9 mouse cellular contexts compared by ENCODE assay signal in genomic region chr13:34963511-34964397, GRCm38 (mm10). TPM values are rescaled to one million over a fixed set of nuclear protein-coding genes. Genes with fewer than 3 reads are reported as not detected.
DNase-seq lines count a peak whose midpoint lies in the region; ATAC-seq and TF ChIP-seq lines count a peak whose summit lies in the region.
"Had no signal": no experiment of that assay in that cellular context is flagged by ENCODE, and none has a peak within 500 bp of the region (broad histone marks: within the 10 kb centered on the region; RNA-seq: fewer than 3 reads in every experiment).

Gene Eci3, minus strand, starts transcription at chr13:34963810.

- peak within 1 kb of the TSS; percentile 36 for H3K4me3 ChIP-seq in left cerebral cortex, adult 2 months
- H3K4me3 ChIP-seq in kidney, adult 2 months (ENCODE audit: insufficient read depth, low read depth, low read length), result peak within 1 kb of the TSS; percentile 43
- peak within 1 kb of the TSS; percentile 43 for H3K4me3 ChIP-seq in lung, embryonic 14.5 days (ENCODE audit: low read depth, low read length)
- peak within 1 kb of the TSS; percentile 40 for H3K4me3 ChIP-seq in neural tube, embryonic 15.5 days (replicated peaks)

- TF ChIP-seq POLR2A in kidney, adult 2 months (IDR thresholded peaks at IDR 0.05; ENCODE audit: low read depth, low read length), result peak; percentile 11

- no peak within 1 kb of the TSS for H3K27ac ChIP-seq in left cerebral cortex, adult 2 months
- peak within 1 kb of the TSS; percentile 92 for H3K27ac ChIP-seq in kidney, adult 2 months (ENCODE audit: insufficient read depth, low read depth, low read length)
- no peak within 1 kb of the TSS for H3K27ac ChIP-seq in lung, embryonic 14.5 days (ENCODE audit: low read depth)
- no peak within 1 kb of the TSS for H3K27ac ChIP-seq in neural tube, embryonic 15.5 days (replicated peaks)

- no peaks in the 10 kb centered on the region for H3K9me3 ChIP-seq in lung, embryonic 14.5 days (ENCODE audit: low read depth, low read length)
- no peaks in the 10 kb centered on the region for H3K9me3 ChIP-seq in neural tube, embryonic 15.5 days (replicated peaks)
- H3K9me3 ChIP-seq: G1E had no signal

- H3K36me3 ChIP-seq in kidney, adult 2 months (ENCODE audit: control insufficient read depth, insufficient read depth, low read length), result no peaks in the 10 kb centered on the region
- no peaks in the 10 kb centered on the region for H3K36me3 ChIP-seq in lung, embryonic 14.5 days (ENCODE audit: insufficient read depth)
- no peaks in the 10 kb centered on the region for H3K36me3 ChIP-seq in neural tube, embryonic 15.5 days
- H3K36me3 ChIP-seq: G1E had no signal

- H3K27me3 ChIP-seq in kidney, adult 2 months (replicated peaks; ENCODE audit: control insufficient read depth, insufficient read depth, low read length), result no peaks in the 10 kb centered on the region
- H3K27me3 ChIP-seq in lung, embryonic 14.5 days (ENCODE audit: insufficient read depth, low read length), result peaks cover 7% of the 10 kb centered on the region; the same call in 1 of the 2 replicates
- H3K27me3 ChIP-seq in neural tube, embryonic 15.5 days (replicated peaks), result peaks cover 3% of the 10 kb centered on the region; the same call in 1 of the 2 replicates

- peak within 1 kb of the TSS; percentile 77 for H3K4me2 ChIP-seq in lung, embryonic 14.5 days
- H3K4me2 ChIP-seq in neural tube, embryonic 15.5 days, result peak within 1 kb of the TSS; percentile 68

- 5% methylated on average over 32 of the region's 32 CpGs for WGBS in kidney, adult 2 months
- WGBS in lung, embryonic 14.5 days, result 2% methylated on average over 32 of the region's 32 CpGs
- WGBS in neural tube, embryonic 15.5 days, result 2% methylated on average over 32 of the region's 32 CpGs

- peaks cover 7% of the 10 kb centered on the region; the same call in 1 of the 2 replicates for H3K4me1 ChIP-seq in kidney, adult 2 months (ENCODE audit: control insufficient read depth, insufficient read depth, low read length)
- peaks cover 3% of the 10 kb centered on the region for H3K4me1 ChIP-seq in lung, embryonic 14.5 days (ENCODE audit: insufficient read depth)
- H3K4me1 ChIP-seq in neural tube, embryonic 15.5 days, result peaks cover 17% of the 10 kb centered on the region

- intact Hi-C loops in left cerebral cortex, adult 2 months (cut with DNase I), result no loop called here

- peak; percentile 88 for ATAC-seq in lung, embryonic 14.5 days (ENCODE audit: insufficient read depth)
- peak; percentile 68 for ATAC-seq in neural tube, embryonic 15.5 days (ENCODE audit: low FRiP score)

- DNase-seq in left cerebral cortex, adult 2 months (ENCODE audit: extremely low spot score in 1 of 2, low spot score in 2 of 2), result peak in 1 of 2 experiments; percentile 10
- DNase-seq in left cerebral cortex, adult 18-20 months (ENCODE audit: low spot score in 2 of 2), result no peak
- DNase-seq in embryo, embryonic 9.5 days (ENCODE audit: extremely low spot score), result peak; percentile 61
- peak; percentile 33 to 46 for DNase-seq in heart, adult 9 months (ENCODE audit: low spot score in 2 of 2)
- DNase-seq in kidney, adult 2 months, result peak; percentile 96
- peak; percentile 73 for DNase-seq in lung, embryonic 14.5 days
- no peak for DNase-seq in cerebellum, adult 8-10 months

- H3K9ac ChIP-seq in lung, embryonic 14.5 days, result peak within 1 kb of the TSS; percentile 58
- peak within 1 kb of the TSS; percentile 39 for H3K9ac ChIP-seq in neural tube, embryonic 15.5 days (replicated peaks)

- TF ChIP-seq CTCF in left cerebral cortex, adult 2 months (IDR thresholded peaks at IDR 0.05), result no peak
- no peak for TF ChIP-seq CTCF in kidney, adult 2 months (conservative IDR thresholded peaks at IDR 0.05; ENCODE audit: insufficient read depth, insufficient read length, low read depth, low read length)
- no peak for TF ChIP-seq CTCF in lung, embryonic 14.5 days (IDR thresholded peaks at IDR 0.05; ENCODE audit: low read depth)

RNA-seq across cellular contexts. Expression of gene Eci3, which starts in this region (rescaled TPM):
- total RNA-seq in left cerebral cortex, adult 2 months (2021), result under 1 TPM; 0.44 to 0.66 TPM
- total RNA-seq in left cerebral cortex, adult 18-20 months (2021), result under 1 TPM; 0.63 to 1.00 TPM
- 106 and 129 TPM in 2 replicates for polyA plus RNA-seq in kidney, adult 2 months (2012; rRNA removed)
- 0.45 and 0.77 TPM in 2 replicates for polyA plus RNA-seq in lung, embryonic 14.5 days (2014; fragmentation: Nextera tagmentation; extraction: Ambion mirVana)
- polyA plus RNA-seq in neural tube, embryonic 15.5 days (2015; fragmentation: Nextera tagmentation; extraction: Ambion mirVana), result 0.37 and 0.68 TPM in 2 replicates
- total RNA-seq: G1E had no signal
- polyA plus RNA-seq: G1E had no signal

Comparison
In these comparisons a context has a peak if more than half of its experiments do, and no peak if none do; other contexts are left out.
1. RNA of gene Eci3 (polyA plus RNA-seq): 106 to 129 TPM in kidney, adult 2 months; 0.45 to 0.77 TPM in lung, embryonic 14.5 days and 0.37 to 0.68 TPM in neural tube, embryonic 15.5 days; every median in the first group is over 10 times any median in the second.
2. Peak in DNase-seq, ATAC-seq, H3K4me3 ChIP-seq, H3K9ac ChIP-seq and H3K4me2 ChIP-seq in lung, embryonic 14.5 days; RNA of the gene not detected or under 1 TPM.
3. Peak in ATAC-seq, H3K4me3 ChIP-seq, H3K9ac ChIP-seq and H3K4me2 ChIP-seq in neural tube, embryonic 15.5 days; RNA of the gene not detected or under 1 TPM.
4. DNase-seq: peak in embryo, embryonic 9.5 days (single experiment), heart, adult 9 months (2 of 2) and kidney, adult 2 months (single experiment); none in left cerebral cortex, adult 18-20 months (0 of 2) and cerebellum, adult 8-10 months (single experiment).
5. Peak in every context shown above with its lines, with median percentiles within 50 percentile points of each other: H3K4me3 ChIP-seq.